Mouse (Mus musculus) small intestine, adult 2 months (tissue): ENCODE data around the gene Rapgef1.

Source experiments
- CTCF ChIP-seq: fragments of 200-500 bp; IDR thresholded peaks from 2 replicates; pipeline ENCODE4 v1.5.1; 2012; ENCODE audit warnings: low read depth, mild to moderate bottlenecking, control low read depth, inconsistent platforms, low read length, moderate library complexity, mixed read lengths; ENCODE audit not compliant: insufficient replicate concordance, insufficient read length; ENCODE audit errors: extremely low read depth
- POLR2A ChIP-seq: fragments of 200-500 bp; IDR thresholded peaks from 2 replicates; pipeline ENCODE4 v1.6.1; 2012; ENCODE audit warnings: low read depth, mild to moderate bottlenecking, control low read depth, inconsistent platforms, low read length, moderate library complexity

- TF ChIP-seq CTCF (no peak), POLR2A (no peak)
Observed at GRCm38 (mm10) chr2:29700898-29701297, 81.4 kb downstream of the Rapgef1 start.
